Mouse (Mus musculus): ENCODE results near the gene Dnajb4. TPM values are rescaled to one million over a fixed set of nuclear protein-coding genes. Genes with fewer than 3 reads are reported as not detected.

Gene Dnajb4
- polyA plus RNA-seq, 1 experiment from 2014 or later, result 37.5 TPM

DNA sequence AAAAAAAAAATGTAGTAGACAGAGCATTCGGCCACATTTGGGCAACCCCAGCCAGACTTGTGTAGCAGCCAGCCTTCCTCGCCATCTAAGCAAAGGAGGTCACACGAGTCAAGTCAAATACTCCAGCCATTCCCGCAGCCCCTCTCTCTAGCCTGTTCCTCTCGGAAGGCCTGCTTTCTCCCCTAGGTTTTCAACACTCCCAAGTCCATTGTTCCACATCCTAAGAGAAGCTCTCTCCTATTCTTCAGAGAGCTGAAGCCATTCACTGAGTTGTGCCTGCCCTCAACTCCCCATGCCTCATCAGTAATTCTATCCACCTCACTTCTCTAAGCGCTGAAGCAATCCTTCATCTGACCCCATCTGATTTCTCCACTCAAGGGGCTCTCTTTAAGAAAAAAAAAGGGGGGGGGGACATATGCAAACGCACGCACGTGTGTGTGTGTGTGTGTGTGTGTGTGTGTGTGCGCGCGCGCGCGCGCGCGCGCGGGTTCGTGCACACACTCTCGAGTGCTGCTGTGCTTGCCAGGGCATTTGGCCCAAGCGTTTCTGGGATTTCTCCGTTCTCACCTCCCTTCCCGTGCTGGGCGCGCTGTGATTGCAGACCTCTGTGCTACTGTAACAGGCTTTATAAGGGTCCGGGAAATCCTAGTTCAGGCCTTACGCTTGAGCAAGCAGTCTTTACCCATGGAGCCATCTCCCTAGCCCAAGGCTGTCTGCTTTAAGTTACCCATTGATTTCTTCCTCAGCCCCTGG lies 43.2 kb downstream of the Dnajb4 start:
- H3K4me1 ChIP-seq (replicated peaks), result peaks cover 32% of the 10 kb centered on the region
- WGBS, result 9% methylated on average over 29 of the region's 29 CpGs

GRCm38 (mm10) chr3:152166099-152166423 lies 44.0 kb downstream of the Dnajb4 start, which contains the start of gene Gipc2:
Gene Gipc2, minus strand, starts transcription at chr3:152166230.
- Histone ChIP-seq H3K4me3 (peak within 1 kb of the TSS; percentile 65), H3K27me3 (peaks cover 17% of the 10 kb centered on the region), H3K4me1 (replicated peaks) (peaks cover 32% of the 10 kb centered on the region), H3K9me3 (0 out of 2 replicates have a peak, but pooled peaks cover 7% of the 10 kb centered on the region), H3K9ac (peak within 1 kb of the TSS; percentile 82), H3K4me2 (peak within 1 kb of the TSS; percentile 93), H3K36me3 (no peaks in the 10 kb centered on the region), H3K27ac (peak within 1 kb of the TSS; percentile 80)
- 4% methylated on average over 10 of the region's 10 CpGs for WGBS
- ATAC-seq (ENCODE audit: low FRiP score), result no peak

More for the DNA sequence above, 43.2 kb downstream of the Dnajb4 start:
- peak overlapping the region; percentile 65 for H3K4me3 ChIP-seq
- peak overlapping the region; percentile 93 for H3K4me2 ChIP-seq
- 0 out of 2 replicates have a peak, but pooled peaks cover 7% of the 10 kb centered on the region for H3K9me3 ChIP-seq
- no peaks in the 10 kb centered on the region for H3K36me3 ChIP-seq
- peak overlapping the region; percentile 80 for H3K27ac ChIP-seq
- ATAC-seq (ENCODE audit: low FRiP score), result peak; percentile 53
- peaks cover 14% of the 10 kb centered on the region for H3K27me3 ChIP-seq
- peak overlapping the region; percentile 61 for H3K9ac ChIP-seq

GRCm38 (mm10) chr3:152165351-152166098 lies 44.6 kb downstream of the Dnajb4 start:
- Histone ChIP-seq H3K36me3 (no peaks in the 10 kb centered on the region), H3K4me1 (replicated peaks) (peaks cover 32% of the 10 kb centered on the region), H3K4me3 (peak overlapping the region; percentile 65), H3K27me3 (peaks cover 17% of the 10 kb centered on the region), H3K9ac (peak overlapping the region; percentile 82), H3K9me3 (0 out of 2 replicates have a peak, but pooled peaks cover 7% of the 10 kb centered on the region), H3K27ac (peak overlapping the region; percentile 80), H3K4me2 (peak overlapping the region; percentile 93)
- ATAC-seq (ENCODE audit: low FRiP score), result peak; percentile 84
- WGBS, result under 1% methylated on average over 53 of the region's 53 CpGs

- 28% methylated on average over 9 of the region's 9 CpGs for WGBS
- no peak for ATAC-seq (ENCODE audit: low FRiP score)
- Histone ChIP-seq H3K27me3 (peaks cover 17% of the 10 kb centered on the region), H3K27ac (0 out of 2 replicates have a peak overlapping the region, but pooled peaks have one; percentile 80), H3K36me3 (no peaks in the 10 kb centered on the region), H3K4me2 (peak overlapping the region; percentile 93), H3K9ac (peak overlapping the region; percentile 82), H3K4me3 (peak overlapping the region; percentile 65), H3K9me3 (0 out of 2 replicates have a peak, but pooled peaks cover 7% of the 10 kb centered on the region), H3K4me1 (replicated peaks) (peaks cover 32% of the 10 kb centered on the region)
Observed at GRCm38 (mm10) chr3:152165014-152165350, 45.1 kb downstream of the Dnajb4 start.

DNA sequence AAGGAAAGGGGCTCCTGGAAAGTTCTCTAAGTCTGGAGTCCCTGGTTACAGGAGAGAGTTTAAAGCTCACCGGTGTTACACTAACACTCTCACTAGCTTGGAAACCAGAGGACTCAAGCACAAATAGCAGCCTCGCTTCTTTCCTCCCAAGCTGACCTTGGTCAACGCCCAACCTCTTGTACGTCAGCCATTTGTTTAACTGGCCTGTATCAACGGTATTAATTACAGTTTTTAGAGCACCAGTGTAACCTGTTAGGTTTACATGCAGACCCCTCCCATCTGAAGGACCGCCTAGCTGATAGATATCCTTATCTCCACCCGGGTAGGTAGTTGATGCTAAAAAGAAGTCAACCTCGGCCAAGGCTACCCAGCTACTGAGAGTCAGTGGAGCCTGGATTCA lies 46.8 kb downstream of the Dnajb4 start:
- Histone ChIP-seq H3K36me3 (no peaks in the 10 kb centered on the region), H3K4me1 (replicated peaks) (peaks cover 34% of the 10 kb centered on the region), H3K4me2 (no peak overlapping the region), H3K27me3 (peaks cover 17% of the 10 kb centered on the region), H3K9ac (no peak overlapping the region), H3K27ac (no peak overlapping the region), H3K9me3 (no peaks in the 10 kb centered on the region), H3K4me3 (no peak overlapping the region)
- 92% methylated on average over 8 of the region's 8 CpGs for WGBS
- no peak for ATAC-seq (ENCODE audit: low FRiP score)

- 66% methylated on average over 4 of the region's 4 CpGs for WGBS
- Histone ChIP-seq H3K27me3 (peaks cover 16% of the 10 kb centered on the region), H3K9me3 (no peaks in the 10 kb centered on the region), H3K27ac (no peak overlapping the region), H3K36me3 (no peaks in the 10 kb centered on the region), H3K4me2 (no peak overlapping the region), H3K9ac (no peak overlapping the region), H3K4me3 (no peak overlapping the region), H3K4me1 (replicated peaks) (peaks cover 15% of the 10 kb centered on the region)
- no peak for ATAC-seq (ENCODE audit: low FRiP score)
Observed at GRCm38 (mm10) chr3:152160607-152161006, 49.5 kb downstream of the Dnajb4 start.

- Histone ChIP-seq H3K4me2 (no peak overlapping the region), H3K36me3 (no peaks in the 10 kb centered on the region), H3K9ac (no peak overlapping the region), H3K4me1 (replicated peaks) (peaks cover 8% of the 10 kb centered on the region; the same call in 1 of the 2 replicates), H3K27ac (no peak overlapping the region), H3K27me3 (peaks cover 4% of the 10 kb centered on the region), H3K9me3 (no peaks in the 10 kb centered on the region), H3K4me3 (no peak overlapping the region)
- ATAC-seq (ENCODE audit: low FRiP score), result peak; percentile 34; the same call in 1 of the 2 replicates
Observed at GRCm38 (mm10) chr3:152159321-152159720, 50.8 kb downstream of the Dnajb4 start.

- no peaks in the 10 kb centered on the region for H3K36me3 ChIP-seq
- ATAC-seq (ENCODE audit: low FRiP score), result peak; percentile 52
- H3K4me3 ChIP-seq, result no peak overlapping the region
- peaks cover 8% of the 10 kb centered on the region; the same call in 1 of the 2 replicates for H3K4me1 ChIP-seq (replicated peaks)
- H3K4me2 ChIP-seq, result no peak overlapping the region
- no peak overlapping the region for H3K27ac ChIP-seq
- H3K9ac ChIP-seq, result no peak overlapping the region
- H3K9me3 ChIP-seq, result no peaks in the 10 kb centered on the region
- H3K27me3 ChIP-seq, result 0 out of 2 replicates have a peak, but pooled peaks cover 3% of the 10 kb centered on the region
- 61% methylated on average over 10 of the region's 10 CpGs for WGBS
Observed at GRCm38 (mm10) chr3:152158344-152159291, 51.5 kb downstream of the Dnajb4 start.

DNA sequence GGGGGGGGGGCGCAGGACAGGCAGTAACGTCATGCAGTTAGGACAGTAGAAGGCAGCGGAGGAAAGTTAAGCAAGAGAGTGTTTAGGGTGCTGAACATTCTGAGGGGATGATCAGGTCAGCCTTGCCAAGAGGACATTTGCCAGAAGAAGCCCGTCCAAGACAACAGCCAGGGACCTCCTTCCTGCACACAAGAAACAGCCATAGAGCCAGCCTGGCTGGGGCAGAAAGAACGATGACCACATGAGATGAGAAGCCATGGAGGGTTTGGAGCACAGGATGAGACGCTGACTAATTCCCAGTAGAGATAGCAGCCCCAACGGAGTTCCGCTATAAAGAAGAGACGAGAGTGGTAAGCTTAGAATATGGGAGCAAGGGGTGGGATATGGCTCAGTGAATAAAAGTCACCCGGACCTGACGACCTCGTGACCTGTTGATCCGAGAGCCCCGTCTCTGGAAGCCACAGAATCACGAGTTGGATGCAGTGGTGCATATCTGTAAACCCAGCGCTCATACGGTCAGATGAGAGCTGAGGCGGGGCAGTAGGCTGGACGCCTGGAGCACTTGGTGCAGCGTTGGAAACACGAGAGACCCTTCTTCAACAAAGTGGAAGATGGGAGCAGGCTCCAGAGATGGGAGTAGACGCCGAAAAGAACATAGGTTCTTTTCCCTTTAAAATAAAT lies 53.1 kb downstream of the Dnajb4 start:
- Histone ChIP-seq H3K4me2 (no peak overlapping the region), H3K9ac (no peak overlapping the region), H3K27ac (no peak overlapping the region), H3K4me1 (replicated peaks) (peaks cover 8% of the 10 kb centered on the region; the same call in 1 of the 2 replicates), H3K36me3 (no peaks in the 10 kb centered on the region), H3K27me3 (0 out of 2 replicates have a peak, but pooled peaks cover 3% of the 10 kb centered on the region), H3K9me3 (no peaks in the 10 kb centered on the region), H3K4me3 (no peak overlapping the region)
- WGBS, result 81% methylated on average over 23 of the region's 23 CpGs
- no peak for ATAC-seq (ENCODE audit: low FRiP score)

DNA sequence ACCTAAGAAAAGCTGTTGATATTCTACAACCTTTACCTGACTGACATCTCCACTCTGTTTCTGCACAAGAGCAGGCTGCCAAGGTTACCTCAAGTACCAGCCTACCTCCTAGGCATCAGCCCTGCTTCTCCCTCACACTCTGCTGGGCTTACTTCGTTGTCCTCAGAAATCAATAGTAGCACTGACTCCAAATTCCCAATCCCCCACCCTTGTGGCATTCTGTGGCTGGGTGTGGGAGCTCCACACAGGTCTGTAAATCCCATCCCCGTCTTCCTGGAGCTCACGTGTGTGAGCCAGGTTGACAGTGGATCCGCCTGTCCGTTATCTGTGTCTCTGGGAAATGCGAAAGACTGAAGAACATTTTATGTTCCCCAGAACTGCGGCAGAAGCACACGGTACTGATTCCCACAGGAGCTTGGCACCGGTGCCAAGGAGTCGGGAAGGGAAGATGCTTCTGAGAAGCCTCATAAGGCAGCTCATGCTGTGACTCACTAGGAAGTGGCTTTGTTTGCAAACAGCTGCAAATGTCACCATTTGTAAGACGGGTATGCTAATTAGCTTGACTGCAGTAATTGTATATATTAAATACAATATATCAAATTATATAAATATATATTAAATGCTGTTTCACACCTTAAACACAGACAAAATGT lies 54.7 kb downstream of the Dnajb4 start:
- no peak overlapping the region for H3K4me2 ChIP-seq
- 41% methylated on average over 11 of the region's 11 CpGs for WGBS
- no peak overlapping the region for H3K27ac ChIP-seq
- no peaks in the 10 kb centered on the region for H3K36me3 ChIP-seq
- H3K4me1 ChIP-seq (replicated peaks), result peaks cover 8% of the 10 kb centered on the region; the same call in 1 of the 2 replicates
- H3K4me3 ChIP-seq, result no peak overlapping the region
- H3K9me3 ChIP-seq, result no peaks in the 10 kb centered on the region
- H3K9ac ChIP-seq, result no peak overlapping the region
- ATAC-seq (ENCODE audit: low FRiP score), result no peak
- H3K27me3 ChIP-seq, result no peaks in the 10 kb centered on the region

- 92% methylated on average over 5 of the region's 5 CpGs for WGBS
- no peaks in the 10 kb centered on the region for H3K27me3 ChIP-seq
- no peaks in the 10 kb centered on the region for H3K9me3 ChIP-seq
- H3K9ac ChIP-seq, result no peak overlapping the region
- no peak for ATAC-seq (ENCODE audit: low FRiP score)
- H3K4me1 ChIP-seq (replicated peaks), result peaks cover 6% of the 10 kb centered on the region; the same call in 1 of the 2 replicates
- H3K36me3 ChIP-seq, result no peaks in the 10 kb centered on the region
- no peak overlapping the region for H3K4me3 ChIP-seq
- H3K4me2 ChIP-seq, result no peak overlapping the region
- H3K27ac ChIP-seq, result no peak overlapping the region
Observed at GRCm38 (mm10) chr3:152154095-152154494, 56.0 kb downstream of the Dnajb4 start.
